Mouse (Mus musculus): ENCODE measurements around the gene Thbd.

Thbd gene

GRCm38 (mm10) chr2:148387652-148388581, 20.1 kb downstream of the Thbd start:
- in situ Hi-C loops (cut with MboI, MseI), result no loop called here

DNA sequence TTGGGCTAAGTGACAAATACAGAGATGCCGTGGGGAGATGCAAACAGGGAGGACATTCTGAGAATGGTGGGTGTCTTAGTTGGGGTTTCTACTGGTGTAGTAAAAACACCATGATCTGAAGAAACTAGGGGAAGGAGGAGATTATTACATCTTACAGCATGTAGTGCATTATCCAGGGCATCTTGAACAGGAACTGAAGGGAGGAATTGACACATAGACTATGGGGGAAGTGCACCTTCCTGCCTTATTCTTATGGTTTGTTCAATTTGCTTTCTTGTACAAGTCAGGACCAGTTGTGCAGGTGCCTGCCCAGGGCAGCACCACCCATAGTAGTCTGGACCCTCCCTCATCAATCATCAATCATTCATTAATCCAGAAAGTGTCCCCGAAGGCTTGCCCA, 21.1 kb downstream of the Thbd start:
- in situ Hi-C loops (cut with MboI, MseI), result no loop called here

GRCm38 (mm10) chr2:148386476-148386875, 21.5 kb downstream of the Thbd start:
- in situ Hi-C loops (cut with MboI, MseI), result no loop called here

DNA sequence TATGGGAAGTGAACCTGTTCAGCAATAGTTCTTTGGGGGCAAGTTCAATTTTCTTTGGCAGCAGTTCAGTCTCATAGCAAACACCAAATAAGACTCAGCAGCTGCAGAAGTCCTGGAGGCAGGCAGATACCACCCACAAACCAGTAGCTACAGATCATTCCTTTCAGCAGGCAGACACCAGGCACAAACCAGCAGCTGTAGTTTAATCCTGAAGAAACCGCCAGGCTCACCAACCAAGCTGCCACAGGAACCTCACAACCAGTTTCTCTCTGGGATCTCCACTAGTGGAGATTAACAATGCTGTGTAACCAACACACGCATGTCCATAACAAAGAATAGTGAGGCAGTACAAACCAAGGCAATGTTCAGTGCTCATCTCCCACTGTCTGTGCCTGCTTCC, 26.9 kb downstream of the Thbd start:
- in situ Hi-C loops (cut with MboI, MseI), result no loop called here

DNA sequence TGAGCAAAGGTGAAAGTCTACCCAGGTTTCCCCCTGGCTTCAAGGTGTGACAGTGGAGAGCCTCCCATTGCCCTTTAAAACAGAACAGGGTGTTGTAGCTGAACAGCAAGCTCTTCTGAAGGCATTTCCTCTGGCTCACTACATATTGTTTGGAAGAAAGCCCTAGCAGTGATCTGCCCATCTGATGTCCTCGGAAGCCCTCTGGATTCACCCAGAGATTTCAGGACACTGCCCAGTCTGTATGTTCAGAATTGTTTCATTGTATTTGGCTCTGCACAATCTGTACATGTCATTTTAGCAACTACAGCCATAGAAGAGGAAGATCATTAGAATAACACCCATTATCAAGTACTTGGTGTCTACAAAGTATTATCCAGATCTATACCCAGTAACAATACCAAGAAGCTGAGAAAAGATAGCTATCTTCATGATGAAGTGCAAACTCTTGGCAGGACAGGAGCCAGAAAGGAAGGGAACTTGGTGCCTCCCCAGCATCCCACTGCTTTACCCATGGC, 28.0 kb downstream of the Thbd start:
- in situ Hi-C loops (cut with MboI, MseI), result no loop called here

DNA sequence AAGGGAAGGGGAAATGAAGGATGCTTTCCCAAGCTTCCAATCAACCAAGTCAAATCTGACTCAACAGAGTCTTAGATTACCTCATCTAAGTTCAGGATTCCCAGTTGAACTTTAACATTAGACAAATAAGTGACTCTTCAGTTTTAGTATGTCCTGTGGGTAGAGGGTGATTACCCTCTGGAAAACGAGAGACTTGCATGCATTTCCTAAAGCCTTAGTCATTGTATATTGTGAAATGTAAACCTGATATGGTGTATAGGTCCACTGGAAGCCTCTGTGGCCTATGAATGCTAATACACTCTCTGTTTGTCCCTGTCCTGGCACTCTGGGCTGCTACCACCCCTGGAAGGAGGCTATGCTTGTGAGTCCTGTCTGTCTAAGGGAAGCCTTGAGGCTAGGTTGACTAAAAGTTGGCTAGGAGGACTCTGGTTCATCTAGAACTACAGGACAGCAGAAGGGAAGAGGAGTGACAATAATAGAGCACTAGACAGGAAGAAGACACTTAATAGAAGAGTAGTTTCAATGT, 29.1 kb downstream of the Thbd start:
- in situ Hi-C loops (cut with MboI, MseI), result no loop called here

GRCm38 (mm10) chr2:148375326-148376150, 32.5 kb downstream of the Thbd start:
- in situ Hi-C loops (cut with MboI, MseI), result no loop called here

- in situ Hi-C loops (cut with MboI, MseI), result no loop called here
Observed at GRCm38 (mm10) chr2:148373602-148374071, 34.4 kb downstream of the Thbd start.

- in situ Hi-C loops (cut with MboI, MseI), result no loop called here
Observed at GRCm38 (mm10) chr2:148371743-148372630, 36.0 kb downstream of the Thbd start.

DNA sequence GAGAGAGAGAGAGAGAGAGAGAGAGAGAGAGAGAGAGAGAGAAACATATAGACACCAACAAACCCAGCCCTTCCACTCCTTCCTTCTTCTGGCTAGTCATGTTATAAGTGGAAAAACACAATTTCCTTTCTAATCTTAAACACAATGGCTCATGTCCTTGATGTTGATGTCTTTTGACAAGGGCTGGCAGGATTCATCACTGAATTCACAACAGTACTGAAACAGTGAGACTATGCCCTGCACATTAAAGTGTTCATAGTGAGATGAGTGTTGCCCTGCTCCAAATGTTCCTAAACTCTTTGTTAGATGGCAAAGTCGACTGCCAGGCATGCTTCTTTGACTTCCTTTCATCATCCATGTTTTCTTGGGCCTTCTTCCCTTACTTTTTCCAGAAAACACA, 42.8 kb downstream of the Thbd start:
- in situ Hi-C loops (cut with MboI, MseI), result no loop called here

GRCm38 (mm10) chr2:148364536-148364935, 43.5 kb downstream of the Thbd start:
- in situ Hi-C loops (cut with MboI, MseI), result no loop called here

GRCm38 (mm10) chr2:148357145-148357544, 50.8 kb downstream of the Thbd start:
- in situ Hi-C loops (cut with MboI, MseI), result no loop called here
